Mouse (Mus musculus) heart, postnatal 0 days (tissue): ENCODE results near the gene Pdzd9. TPM values are rescaled to one million over a fixed set of nuclear protein-coding genes. Genes with fewer than 3 reads are reported as not detected.
"Not testable (repeated sequence)": the region's sequence is repeated elsewhere in the genome, so short reads cannot be mapped to it uniquely, and the experiment has no call there.

ENCODE experiments used
- ATAC-seq: fragments of 200-750 bp; cut with Nextera tagmentation; 2 replicates; pipeline ENCODE4 v1.8.0; 2017; ENCODE audit warnings: low read depth, moderate number of reproducible peaks, moderate library complexity; ENCODE audit not compliant: insufficient read depth
- DNase-seq: peaks from one replicate; pipeline ENCODE4 v3.0.0-alpha.2; 2016; ENCODE audit warnings: low spot score
- H3K27ac ChIP-seq: fragments of 300-500 bp; sonication (generic); 2 replicates; pipeline ENCODE4 v1.5.1; 2014; ENCODE audit warnings: low read depth, mild to moderate bottlenecking
- H3K27me3 ChIP-seq: fragments of 300-500 bp; sonication (generic); 2 replicates; pipeline ENCODE4 v1.6.1; 2014; ENCODE audit warnings: low read length, mixed read lengths; ENCODE audit not compliant: control insufficient read depth, insufficient read depth
- H3K36me3 ChIP-seq: fragments of 300-500 bp; sonication (generic); replicated peaks from 2 replicates; pipeline ENCODE4 v1.6.1; 2014; ENCODE audit warnings: low read length, mixed read lengths; ENCODE audit not compliant: control insufficient read depth, insufficient read depth
- H3K4me1 ChIP-seq: fragments of 300-500 bp; sonication (generic); 2 replicates; pipeline ENCODE4 v1.6.1; 2014; ENCODE audit warnings: antibody characterized with exemption; ENCODE audit not compliant: control insufficient read depth, insufficient read depth
- H3K4me2 ChIP-seq: fragments of 300-500 bp; sonication (generic); 2 replicates; pipeline ENCODE4 v1.6.1; 2014; ENCODE audit warnings: low read depth, mild to moderate bottlenecking, low read length, moderate library complexity
- H3K4me3 ChIP-seq: fragments of 300-500 bp; sonication (generic); 2 replicates; pipeline ENCODE4 v1.5.1; 2014; ENCODE audit warnings: low read depth, low read length
- H3K9ac ChIP-seq: fragments of 300-500 bp; sonication (generic); replicated peaks from 2 replicates; pipeline ENCODE4 v1.6.1; 2014; ENCODE audit warnings: low read depth, low read length, mixed read lengths
- H3K9me3 ChIP-seq: fragments of 300-500 bp; sonication (generic); replicated peaks from 2 replicates; pipeline ENCODE4 v1.6.1; 2016; ENCODE audit warnings: low read length; ENCODE audit not compliant: control insufficient read depth
- CTCF ChIP-seq: IDR thresholded peaks from 2 replicates; pipeline ENCODE4 v1.5.1; 2016; ENCODE audit warnings: antibody characterized with exemption, control low read depth, low read depth
- EP300 ChIP-seq: IDR thresholded peaks from 2 replicates; pipeline ENCODE4 v1.6.1; 2016; ENCODE audit warnings: antibody characterized with exemption, low read depth
- WGBS: fragments of 180-500 bp; shearing (Covaris S2); extraction: QIAGEN DNeasy Blood & Tissue Kit; methylation state at CpG from one replicate; pipeline ENCODE4 v1.1.7; 2014; 5-methylcytosine and 5-hydroxymethylcytosine counted together
- polyA plus RNA-seq: library from polyadenylated mRNA; unstranded; fragments of >200 nt; fragmentation: Nextera tagmentation; extraction: Ambion mirVana; gene quantifications from 2 replicates; pipeline ENCODE4 v1.2.1, GENCODE M21; 2015
- total RNA-seq: library from RNA; depleted of rRNA; stranded (reverse); fragments of >200 nt; gene quantifications from 2 replicates; pipeline ENCODE4 v1.2.3, GENCODE M21; 2014; ENCODE audit warnings: low replicate concordance; rRNA removed

Gene Pdzd9
- total RNA-seq = not detected in 2 replicates
- polyA plus RNA-seq = 0.37 and 0.44 TPM in 2 replicates

DNA sequence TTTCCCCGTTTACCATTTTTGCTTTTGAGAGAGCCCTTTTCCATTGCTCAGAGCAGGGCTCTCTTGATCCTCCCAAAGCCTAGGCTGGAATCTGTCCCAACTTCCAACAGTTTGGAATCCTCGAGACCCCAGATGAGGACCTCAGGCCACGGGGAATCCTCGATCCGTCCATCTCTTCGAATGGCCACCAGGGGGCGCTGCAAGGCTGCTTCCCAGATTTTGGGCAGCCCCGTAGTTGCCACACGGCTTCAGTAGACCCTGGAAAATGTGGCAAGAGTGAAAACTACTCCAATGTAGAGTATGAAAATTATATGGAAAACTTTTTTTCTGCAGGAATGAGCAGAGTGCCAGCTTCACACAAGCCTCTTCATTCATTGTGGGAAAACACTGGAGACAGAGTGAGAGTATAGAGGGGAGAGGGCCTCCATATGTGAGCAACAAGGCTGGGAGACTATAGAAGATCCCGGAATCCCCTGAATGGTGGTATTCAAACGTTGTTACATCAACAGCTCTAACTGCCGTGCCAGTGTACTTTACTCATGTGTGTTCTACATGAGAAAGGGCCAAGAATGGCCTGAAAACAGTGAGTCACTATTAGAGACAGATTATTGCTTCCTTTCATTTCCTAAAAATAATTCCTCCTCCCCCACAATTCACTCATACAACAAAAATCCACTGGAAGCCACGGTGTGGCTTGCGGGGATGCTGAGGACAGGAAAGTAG, at the start of gene Pdzd9:
Gene Pdzd9 (minus strand): TSS at position 191 of the 723 bp plus-strand sequence.
- TF ChIP-seq EP300 (no peak), CTCF (peak; percentile 89)
- DNase-seq (peak; percentile 69), ATAC-seq (peak; percentile 73)
- Histone ChIP-seq H3K4me1 (no peaks in the 10 kb centered on the region), H3K4me2 (peak within 1 kb of the TSS; percentile 27; the same call in 1 of the 2 replicates), H3K36me3 (no peaks in the 10 kb centered on the region), H3K27me3 (no peaks in the 10 kb centered on the region), H3K27ac (no peak within 1 kb of the TSS), H3K4me3 (no peak within 1 kb of the TSS), H3K9ac (no peak within 1 kb of the TSS), H3K9me3 (no peaks in the 10 kb centered on the region)
- WGBS = 13% methylated on average over 14 of the region's 14 CpGs

DNA sequence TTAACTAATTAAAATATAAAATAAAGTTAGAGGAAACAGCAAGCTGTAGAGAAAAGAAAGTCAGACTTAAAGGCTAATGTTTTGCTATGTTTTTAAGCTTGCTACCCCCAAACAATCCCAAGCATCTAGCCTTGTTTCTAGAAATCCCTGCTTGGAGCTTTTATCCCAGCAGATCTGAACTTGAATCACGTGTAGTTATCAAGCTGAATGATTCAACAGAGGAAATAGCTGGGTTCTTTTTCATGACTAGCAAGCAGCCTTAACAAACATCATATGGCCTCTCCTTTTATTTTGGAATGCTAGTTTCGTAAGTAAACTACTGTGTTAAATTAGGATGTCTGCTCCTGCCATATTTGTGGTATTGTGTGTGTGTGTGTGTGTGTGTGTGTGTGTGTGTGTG, 47.1 kb upstream of the Pdzd9 start:
- TF ChIP-seq CTCF (no peak), EP300 (no peak)
- WGBS = 63% methylated on average over 2 of the region's 2 CpGs
- no peaks in the 10 kb centered on the region for H3K9me3 ChIP-seq
- no peak overlapping the region for H3K27ac ChIP-seq
- H3K4me2 ChIP-seq = no peak overlapping the region
- no peak overlapping the region for H3K4me3 ChIP-seq
- DNase-seq (no peak), ATAC-seq (no peak)
- no peaks in the 10 kb centered on the region for H3K4me1 ChIP-seq
- no peaks in the 10 kb centered on the region for H3K27me3 ChIP-seq
- H3K9ac ChIP-seq = no peak overlapping the region
- no peaks in the 10 kb centered on the region for H3K36me3 ChIP-seq

DNA sequence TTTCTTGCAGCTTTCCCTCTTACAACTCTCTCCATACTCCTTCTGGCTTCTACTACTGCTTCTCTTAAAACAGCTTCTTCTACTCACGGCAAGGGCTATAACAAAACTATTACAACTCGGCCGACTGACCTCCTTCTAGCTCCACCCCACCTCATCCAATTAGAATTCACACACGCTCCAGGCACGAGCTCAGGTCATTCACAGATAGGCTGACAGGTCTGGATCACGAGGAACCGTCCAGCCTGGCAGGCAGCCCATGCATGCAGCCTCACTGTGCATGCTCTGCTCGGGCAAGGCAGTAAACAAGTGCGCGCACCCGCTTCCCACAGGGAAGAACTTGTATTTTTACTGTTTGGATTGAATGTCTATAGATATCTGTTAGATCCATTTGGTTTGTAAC, 43.8 kb upstream of the Pdzd9 start:
- TF ChIP-seq EP300 = peak; percentile 48; the same call in 1 of the 2 replicates
- Histone ChIP-seq H3K27ac (peak overlapping the region; percentile 85), H3K4me2 (peak overlapping the region; percentile 18; the same call in 1 of the 2 replicates)
- DNase-seq (peak; percentile 39), ATAC-seq (peak; percentile 88)
- not testable (repeated sequence) for H3K27me3 ChIP-seq, H3K9ac ChIP-seq, H3K4me1 ChIP-seq, H3K36me3 ChIP-seq, H3K9me3 ChIP-seq, H3K4me3 ChIP-seq
- 48% methylated on average over 11 of the region's 11 CpGs for WGBS

DNA sequence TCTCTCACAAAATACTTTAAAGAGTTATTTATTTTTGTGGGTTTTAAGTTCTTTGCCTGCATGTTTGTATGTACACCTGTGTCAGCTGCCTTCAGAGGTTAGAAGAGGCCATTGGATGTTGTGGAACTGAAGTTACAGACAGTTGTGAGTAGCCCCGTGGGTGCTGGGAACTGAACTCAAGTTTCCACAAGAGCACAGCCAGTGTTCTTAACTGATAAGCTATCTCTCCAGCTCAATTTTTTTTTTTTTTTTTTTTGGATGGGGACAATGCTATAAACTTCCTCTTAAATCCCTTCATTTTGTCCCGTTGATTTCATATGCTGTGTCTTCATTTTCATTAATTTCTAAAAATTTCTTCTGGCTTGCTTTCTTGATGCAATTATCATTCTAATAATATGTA, 43.1 kb upstream of the Pdzd9 start:
- 80% methylated on average over 2 of the region's 2 CpGs for WGBS
- Histone ChIP-seq H3K9me3 (no peaks in the 10 kb centered on the region), H3K4me2 (no peak overlapping the region), H3K4me3 (no peak overlapping the region), H3K27ac (peak overlapping the region; percentile 85), H3K4me1 (no peaks in the 10 kb centered on the region), H3K9ac (no peak overlapping the region), H3K27me3 (no peaks in the 10 kb centered on the region), H3K36me3 (no peaks in the 10 kb centered on the region)
- ATAC-seq (no peak), DNase-seq (no peak)
- no peak for TF ChIP-seq EP300
- no peak for TF ChIP-seq CTCF

DNA sequence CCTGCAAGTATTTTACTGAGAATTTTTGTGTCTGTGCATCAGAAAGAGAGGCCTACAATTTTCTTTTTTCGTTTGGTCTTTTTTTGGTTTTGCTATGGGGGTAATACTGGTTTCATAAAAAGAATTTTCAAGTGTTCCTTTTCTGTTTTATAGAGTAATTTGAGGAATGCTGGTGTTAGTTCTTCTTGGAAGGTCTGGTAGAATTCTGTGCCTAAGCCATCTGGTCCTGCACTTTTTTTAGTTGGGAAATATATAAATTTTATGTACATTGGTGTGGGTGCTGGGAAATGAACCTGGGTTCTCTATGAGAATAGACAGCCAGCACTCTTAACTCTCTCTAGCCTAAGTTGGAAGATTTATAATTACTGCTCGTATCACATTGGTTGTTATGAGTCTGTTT, 41.9 kb upstream of the Pdzd9 start:
- DNase-seq = no peak
- no peaks in the 10 kb centered on the region for H3K36me3 ChIP-seq
- H3K9ac ChIP-seq = no peak overlapping the region
- no peaks in the 10 kb centered on the region for H3K27me3 ChIP-seq
- ATAC-seq = no peak
- no peak overlapping the region for H3K4me3 ChIP-seq
- no peaks in the 10 kb centered on the region for H3K4me1 ChIP-seq
- TF ChIP-seq CTCF (no peak), EP300 (no peak)
- WGBS = 95% methylated on average over 2 of the region's 2 CpGs
- no peaks in the 10 kb centered on the region for H3K9me3 ChIP-seq
- no peak overlapping the region for H3K27ac ChIP-seq
- no peak overlapping the region for H3K4me2 ChIP-seq

DNA sequence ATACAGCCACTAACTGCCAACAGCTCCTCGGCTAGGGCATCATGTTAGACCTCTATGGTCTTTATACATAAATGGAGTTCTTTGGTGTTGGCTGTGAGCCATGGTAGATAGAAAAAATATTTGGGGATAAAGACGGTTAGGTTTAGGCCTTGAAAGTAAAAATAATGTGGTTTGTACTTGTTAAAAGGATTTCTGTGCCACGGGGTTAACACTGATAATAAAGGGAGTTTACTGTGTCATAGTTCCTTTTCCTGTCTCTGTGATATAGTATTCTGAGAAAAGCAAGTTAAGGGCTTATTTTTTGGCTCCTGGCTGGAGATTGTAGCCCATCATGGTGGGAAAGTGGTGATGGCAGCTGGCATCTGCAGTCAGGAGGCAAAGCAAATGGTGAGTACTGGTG, 33.7 kb upstream of the Pdzd9 start:
- TF ChIP-seq CTCF (no peak), EP300 (no peak)
- WGBS = 37% methylated on average over 3 of the region's 3 CpGs
- no peak overlapping the region for H3K4me2 ChIP-seq
- DNase-seq (no peak), ATAC-seq (no peak)
- no peaks in the 10 kb centered on the region for H3K27me3 ChIP-seq
- peaks cover 3% of the 10 kb centered on the region; the same call in 1 of the 2 replicates for H3K4me1 ChIP-seq
- H3K9ac ChIP-seq = no peak overlapping the region
- H3K36me3 ChIP-seq = no peaks in the 10 kb centered on the region
- no peak overlapping the region for H3K27ac ChIP-seq
- H3K9me3 ChIP-seq = no peaks in the 10 kb centered on the region
- no peak overlapping the region for H3K4me3 ChIP-seq
